Mouse (Mus musculus) megakaryocyte, embryonic 14.5 days (primary cell): ENCODE data around the gene Kremen1.

ENCODE experiments used
- FLI1 ChIP-seq: IDR thresholded peaks from 2 replicates; pipeline ENCODE4 v1.6.1; 2012; ENCODE audit warnings: low read length, inconsistent platforms, mixed read lengths
- GATA1 ChIP-seq: IDR thresholded peaks from 3 replicates; pipeline ENCODE4 v1.6.1; 2012; ENCODE audit warnings: mixed read lengths, low read length, inconsistent platforms, borderline replicate concordance

DNA sequence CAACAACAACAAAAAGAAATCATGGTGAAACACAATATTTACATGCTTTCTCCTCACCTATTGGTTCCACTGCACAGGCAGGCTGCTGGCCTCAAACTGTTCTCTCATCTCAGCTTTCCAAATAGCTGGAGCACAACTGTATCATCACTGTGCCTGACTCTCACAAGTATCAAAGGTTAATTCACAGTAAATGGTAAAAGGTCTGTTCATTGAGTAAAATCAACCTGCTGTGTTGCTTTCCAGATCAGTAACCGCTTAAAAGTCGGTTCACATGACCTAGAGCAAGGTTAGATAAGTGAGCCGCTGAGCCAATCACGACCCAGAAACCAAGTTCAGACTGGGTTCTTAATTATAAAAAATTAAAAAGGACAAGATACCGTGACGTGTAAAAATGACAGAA lies 3.3 kb downstream of the Kremen1 start:
- TF ChIP-seq GATA1 (no peak), FLI1 (no peak)
